Mouse (Mus musculus): ENCODE data around the gene Gabarap. TPM values are rescaled to one million over a fixed set of nuclear protein-coding genes. Genes with fewer than 3 reads are reported as not detected.
A peak's percentile ranks its signal among the peaks of the same experiment; 100 is the strongest.

The Gabarap gene
- polyA plus RNA-seq, 1 experiment from 2014 or later, result 481 TPM

DNA sequence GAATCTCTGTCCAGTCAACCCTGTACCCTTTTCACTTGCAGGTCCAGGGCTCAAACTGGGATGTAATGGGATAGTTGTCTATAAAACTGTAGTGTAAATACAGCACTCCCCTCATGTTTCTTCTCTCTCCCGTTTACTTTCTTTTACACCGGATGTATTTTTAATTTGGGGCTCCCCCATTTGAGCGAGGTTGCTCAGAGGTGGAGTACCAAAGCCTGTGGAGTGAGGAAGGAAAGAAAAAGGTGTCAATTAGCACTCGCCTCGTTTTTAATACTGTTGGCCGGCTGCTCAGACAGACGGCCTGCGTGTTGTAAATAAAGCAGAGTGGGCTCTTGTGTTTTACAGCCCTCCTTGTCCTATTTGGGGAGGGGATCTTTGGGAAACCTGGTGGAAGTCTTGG is 8.7 kb downstream of the Gabarap start:
- WGBS, result 78% methylated on average over 8 of the region's 8 CpGs
- Histone ChIP-seq H3K4me2 (ENCODE audit: low read length) (no peak overlapping the region), H3K4me1 (replicated peaks; ENCODE audit: control insufficient read depth, insufficient read depth, low read length) (peaks cover 30% of the 10 kb centered on the region)

DNA sequence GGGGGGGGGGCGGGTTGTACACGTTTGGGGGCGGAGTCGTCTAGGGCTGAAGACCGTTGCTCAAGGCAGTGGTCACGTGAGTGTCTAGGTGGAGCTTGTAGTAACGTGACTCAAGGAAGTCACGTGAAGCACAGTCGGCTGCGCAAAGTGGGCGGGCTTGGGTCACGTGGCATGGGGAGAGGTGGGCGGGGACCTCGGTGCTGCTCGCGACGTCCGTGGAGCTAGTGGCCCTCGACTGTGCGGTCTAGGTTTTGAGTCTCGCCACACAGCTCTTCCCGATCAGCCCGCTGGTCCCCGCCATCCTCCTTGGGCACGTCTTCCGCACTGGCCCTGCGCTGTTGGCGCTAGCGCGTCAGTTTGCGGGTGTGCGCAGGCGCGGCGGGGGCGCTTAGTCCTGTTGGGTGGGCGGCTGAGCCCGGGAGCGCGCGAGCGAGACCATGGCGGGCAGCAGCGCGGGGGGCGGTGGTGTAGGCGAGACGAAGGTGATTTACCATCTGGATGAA is 9.5 kb downstream of the Gabarap start, which contains the start of gene Dvl2:
Gene Dvl2, plus strand, starts transcription at position 200 of the 503 bp plus-strand sequence.
- Histone ChIP-seq H3K4me3 (ENCODE audit: low read depth, low read length) (peak within 1 kb of the TSS; percentile 82), H3K27me3 (replicated peaks; ENCODE audit: control insufficient read depth, insufficient read depth, low read length) (no peaks in the 10 kb centered on the region), H3K9ac (ENCODE audit: low read length) (peak within 1 kb of the TSS; percentile 67), H3K9me3 (ENCODE audit: control insufficient read depth, low read length) (no peaks in the 10 kb centered on the region), H3K4me2 (ENCODE audit: low read length) (peak within 1 kb of the TSS; percentile 93), H3K27ac (ENCODE audit: low read depth) (peak within 1 kb of the TSS; percentile 92), H3K4me1 (replicated peaks; ENCODE audit: control insufficient read depth, insufficient read depth, low read length) (peaks cover 30% of the 10 kb centered on the region), H3K36me3 (ENCODE audit: control insufficient read depth, insufficient read depth, low read length) (peaks cover 32% of the 10 kb centered on the region)
- ATAC-seq (replicated peaks; ENCODE audit: low FRiP score, low TSS enrichment, low read depth) (peak; percentile 65), DNase-seq (ENCODE audit: low spot score) (peak; percentile 93)
- WGBS, result under 1% methylated on average over 48 of the region's 48 CpGs

More for the DNA sequence above, 8.7 kb downstream of the Gabarap start:
- no peak overlapping the region for H3K9ac ChIP-seq (ENCODE audit: low read length)
- H3K9me3 ChIP-seq (ENCODE audit: control insufficient read depth, low read length), result no peaks in the 10 kb centered on the region
- no peak overlapping the region for H3K4me3 ChIP-seq (ENCODE audit: low read depth, low read length)
- no peak for ATAC-seq (replicated peaks; ENCODE audit: low FRiP score, low TSS enrichment, low read depth)
- no peak overlapping the region; the same call in 1 of the 2 replicates for H3K27ac ChIP-seq (ENCODE audit: low read depth)
- no peaks in the 10 kb centered on the region for H3K27me3 ChIP-seq (replicated peaks; ENCODE audit: control insufficient read depth, insufficient read depth, low read length)
- no peak for DNase-seq (ENCODE audit: low spot score)
- H3K36me3 ChIP-seq (ENCODE audit: control insufficient read depth, insufficient read depth, low read length), result peaks cover 26% of the 10 kb centered on the region

DNA sequence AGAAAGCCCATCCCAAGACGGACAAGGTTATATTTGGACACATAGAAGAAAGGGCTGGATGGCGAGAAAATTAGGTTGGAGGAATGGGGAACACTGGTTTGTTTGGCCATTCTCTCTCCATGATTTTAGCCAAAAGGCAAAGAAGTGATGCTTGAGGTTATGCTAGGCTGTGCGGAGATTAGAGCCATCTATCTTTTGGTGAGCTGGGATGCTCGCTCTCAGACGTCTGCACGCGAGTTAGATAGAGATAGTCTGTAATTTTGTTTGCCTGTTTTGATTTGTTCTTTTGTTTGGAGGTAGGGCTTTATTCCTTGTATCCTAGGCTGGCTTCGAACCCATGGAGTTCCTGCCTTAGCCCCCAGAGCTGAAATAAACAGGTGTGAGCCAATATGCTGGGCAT is 10.2 kb downstream of the Gabarap start:
- H3K27ac ChIP-seq (ENCODE audit: low read depth), result peak overlapping the region; percentile 92
- no peaks in the 10 kb centered on the region for H3K27me3 ChIP-seq (replicated peaks; ENCODE audit: control insufficient read depth, insufficient read depth, low read length)
- 10% methylated on average over 8 of the region's 8 CpGs for WGBS

DNA sequence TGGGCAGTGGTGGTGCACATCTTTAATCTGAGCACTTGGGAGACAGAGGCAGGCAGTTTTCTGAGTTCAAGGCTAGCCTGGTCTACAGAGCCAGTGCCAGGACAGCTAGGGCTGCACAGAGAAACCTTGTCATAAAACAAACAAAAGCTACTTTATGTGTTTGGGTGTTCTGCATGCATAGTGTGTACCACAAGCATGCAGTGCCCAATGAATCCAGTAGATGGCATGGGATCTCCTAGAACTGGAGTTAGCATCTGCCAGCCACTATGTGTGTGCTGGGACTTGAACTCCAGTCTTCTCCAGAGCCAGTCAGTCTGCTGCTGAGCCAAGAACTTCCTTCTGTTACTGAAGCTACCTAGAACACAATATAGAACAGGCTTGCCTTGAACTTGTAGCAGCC is 10.9 kb downstream of the Gabarap start:
- no peak overlapping the region for H3K9ac ChIP-seq (ENCODE audit: low read length)
- ATAC-seq (replicated peaks; ENCODE audit: low FRiP score, low TSS enrichment, low read depth), result no peak
- no peaks in the 10 kb centered on the region for H3K27me3 ChIP-seq (replicated peaks; ENCODE audit: control insufficient read depth, insufficient read depth, low read length)
- no peak for DNase-seq (ENCODE audit: low spot score)
- no peaks in the 10 kb centered on the region for H3K9me3 ChIP-seq (ENCODE audit: control insufficient read depth, low read length)
- H3K36me3 ChIP-seq (ENCODE audit: control insufficient read depth, insufficient read depth, low read length), result peaks cover 46% of the 10 kb centered on the region
- H3K4me1 ChIP-seq (replicated peaks; ENCODE audit: control insufficient read depth, insufficient read depth, low read length), result peaks cover 30% of the 10 kb centered on the region
- H3K27ac ChIP-seq (ENCODE audit: low read depth), result no peak overlapping the region
- peak overlapping the region; percentile 93 for H3K4me2 ChIP-seq (ENCODE audit: low read length)
- peak overlapping the region; percentile 82 for H3K4me3 ChIP-seq (ENCODE audit: low read depth, low read length)

More for the DNA sequence above, 10.2 kb downstream of the Gabarap start:
- H3K4me2 ChIP-seq (ENCODE audit: low read length), result peak overlapping the region; percentile 93
- peaks cover 39% of the 10 kb centered on the region for H3K36me3 ChIP-seq (ENCODE audit: control insufficient read depth, insufficient read depth, low read length)
- H3K9ac ChIP-seq (ENCODE audit: low read length), result peak overlapping the region; percentile 67
- no peak for DNase-seq (ENCODE audit: low spot score)
- ATAC-seq (replicated peaks; ENCODE audit: low FRiP score, low TSS enrichment, low read depth), result no peak
- H3K9me3 ChIP-seq (ENCODE audit: control insufficient read depth, low read length), result no peaks in the 10 kb centered on the region
- peak overlapping the region; percentile 82 for H3K4me3 ChIP-seq (ENCODE audit: low read depth, low read length)
- H3K4me1 ChIP-seq (replicated peaks; ENCODE audit: control insufficient read depth, insufficient read depth, low read length), result peaks cover 30% of the 10 kb centered on the region

DNA sequence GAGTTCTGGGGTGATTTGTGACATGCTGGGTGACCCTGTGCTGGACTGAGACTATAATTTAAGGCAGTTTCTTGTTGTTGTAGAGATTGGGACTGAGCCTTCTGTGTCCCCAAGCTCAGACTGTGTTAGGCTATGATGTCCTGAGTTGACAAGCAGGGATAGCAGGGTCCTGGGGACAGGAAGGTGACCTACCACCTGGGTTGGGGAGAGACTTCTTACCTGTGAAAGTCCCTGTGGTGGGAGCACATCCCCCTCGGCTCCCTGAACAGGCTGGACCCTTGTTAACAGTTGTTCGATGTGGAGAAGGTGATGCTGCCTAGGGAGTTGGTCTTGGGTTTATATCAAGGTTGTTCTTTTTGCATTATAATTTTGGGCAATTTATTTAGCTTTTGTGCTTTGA is 11.5 kb downstream of the Gabarap start:
- DNase-seq (ENCODE audit: low spot score) (no peak), ATAC-seq (replicated peaks; ENCODE audit: low FRiP score, low TSS enrichment, low read depth) (no peak)
- Histone ChIP-seq H3K27me3 (replicated peaks; ENCODE audit: control insufficient read depth, insufficient read depth, low read length) (no peaks in the 10 kb centered on the region), H3K27ac (ENCODE audit: low read depth) (no peak overlapping the region), H3K9me3 (ENCODE audit: control insufficient read depth, low read length) (no peaks in the 10 kb centered on the region), H3K4me3 (ENCODE audit: low read depth, low read length) (peak overlapping the region; percentile 82; the same call in 1 of the 2 replicates), H3K36me3 (ENCODE audit: control insufficient read depth, insufficient read depth, low read length) (peaks cover 52% of the 10 kb centered on the region), H3K9ac (ENCODE audit: low read length) (no peak overlapping the region), H3K4me2 (ENCODE audit: low read length) (peak overlapping the region; percentile 93), H3K4me1 (replicated peaks; ENCODE audit: control insufficient read depth, insufficient read depth, low read length) (peaks cover 29% of the 10 kb centered on the region)
- 89% methylated on average over 2 of the region's 2 CpGs for WGBS

DNA sequence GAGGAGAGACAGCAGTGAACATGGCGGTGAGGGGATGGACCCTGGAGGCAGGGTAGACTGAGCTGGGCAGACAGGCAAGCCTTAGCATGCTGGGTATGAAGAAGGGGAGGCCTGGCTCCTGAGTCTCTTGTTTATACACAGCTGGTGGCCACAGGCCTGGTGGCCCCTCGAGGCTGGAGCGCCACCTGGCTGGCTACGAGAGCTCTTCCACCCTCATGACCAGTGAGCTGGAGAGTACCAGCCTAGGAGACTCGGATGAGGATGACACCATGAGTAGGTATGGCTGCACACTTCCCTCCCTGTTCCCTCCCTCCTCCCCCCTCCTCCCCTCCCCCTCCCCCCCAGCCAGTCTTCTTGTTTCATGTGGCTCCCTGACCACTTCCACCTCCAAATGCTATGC is 14.6 kb downstream of the Gabarap start:
- no peaks in the 10 kb centered on the region for H3K27me3 ChIP-seq (replicated peaks; ENCODE audit: control insufficient read depth, insufficient read depth, low read length)
- H3K4me3 ChIP-seq (ENCODE audit: low read depth, low read length), result no peak overlapping the region
- 72% methylated on average over 5 of the region's 5 CpGs for WGBS
- DNase-seq (ENCODE audit: low spot score) (no peak), ATAC-seq (replicated peaks; ENCODE audit: low FRiP score, low TSS enrichment, low read depth) (no peak)
- H3K4me2 ChIP-seq (ENCODE audit: low read length), result no peak overlapping the region
- H3K4me1 ChIP-seq (replicated peaks; ENCODE audit: control insufficient read depth, insufficient read depth, low read length), result peaks cover 18% of the 10 kb centered on the region
- peaks cover 59% of the 10 kb centered on the region for H3K36me3 ChIP-seq (ENCODE audit: control insufficient read depth, insufficient read depth, low read length)
- no peak overlapping the region for H3K27ac ChIP-seq (ENCODE audit: low read depth)
- no peaks in the 10 kb centered on the region for H3K9me3 ChIP-seq (ENCODE audit: control insufficient read depth, low read length)
- no peak overlapping the region for H3K9ac ChIP-seq (ENCODE audit: low read length)

DNA sequence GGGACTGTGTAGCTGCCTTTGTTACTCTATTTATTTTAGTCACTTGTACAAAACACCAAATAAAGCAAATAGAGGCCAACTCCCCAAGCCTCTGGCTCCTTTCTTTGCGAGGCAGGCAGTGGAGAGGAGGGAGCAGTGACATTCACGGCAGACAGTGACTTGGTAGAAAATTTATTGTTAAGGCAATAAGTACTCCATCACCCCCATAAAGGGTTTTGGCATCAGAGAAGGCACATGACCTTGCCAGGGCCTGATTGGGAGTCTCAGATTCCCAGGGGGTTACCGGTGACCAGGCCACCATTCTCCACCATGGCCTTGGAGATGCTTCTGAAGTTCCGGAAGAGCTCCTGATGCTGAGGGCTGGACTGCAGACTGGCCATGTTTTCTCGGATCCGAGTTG is 19.1 kb downstream of the Gabarap start:
- H3K4me1 ChIP-seq (replicated peaks; ENCODE audit: control insufficient read depth, insufficient read depth, low read length), result peaks cover 6% of the 10 kb centered on the region
- 90% methylated on average over 6 of the region's 6 CpGs for WGBS
- peaks cover 89% of the 10 kb centered on the region for H3K36me3 ChIP-seq (ENCODE audit: control insufficient read depth, insufficient read depth, low read length)

DNA sequence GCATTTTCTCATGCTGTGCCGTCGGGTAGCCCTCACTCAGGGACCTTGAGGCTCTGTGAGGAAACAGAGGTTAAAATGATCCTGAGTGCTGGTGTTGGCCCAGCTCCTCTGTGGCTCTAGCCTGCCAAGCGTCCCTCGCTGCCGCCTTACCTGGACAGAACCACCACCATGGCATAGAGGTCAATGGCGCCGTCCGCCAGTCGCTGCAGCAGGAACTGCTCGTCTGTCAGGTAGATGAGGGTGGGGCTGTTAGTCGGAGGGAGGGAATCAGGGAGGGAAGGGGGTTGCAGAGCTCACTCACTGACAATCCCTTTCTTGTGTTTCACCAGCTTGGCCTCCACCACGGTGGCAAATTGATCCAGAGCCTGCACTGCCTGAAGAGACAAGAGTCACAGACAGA is 19.6 kb downstream of the Gabarap start:
- peaks cover 84% of the 10 kb centered on the region for H3K36me3 ChIP-seq (ENCODE audit: control insufficient read depth, insufficient read depth, low read length)
- 81% methylated on average over 12 of the region's 12 CpGs for WGBS

More for the DNA sequence above, 19.1 kb downstream of the Gabarap start:
- no peak for DNase-seq (ENCODE audit: low spot score)
- no peaks in the 10 kb centered on the region for H3K9me3 ChIP-seq (ENCODE audit: control insufficient read depth, low read length)
- ATAC-seq (replicated peaks; ENCODE audit: low FRiP score, low TSS enrichment, low read depth), result no peak
- no peaks in the 10 kb centered on the region for H3K27me3 ChIP-seq (replicated peaks; ENCODE audit: control insufficient read depth, insufficient read depth, low read length)
- H3K4me2 ChIP-seq (ENCODE audit: low read length), result no peak overlapping the region
- no peak overlapping the region for H3K9ac ChIP-seq (ENCODE audit: low read length)
- no peak overlapping the region for H3K4me3 ChIP-seq (ENCODE audit: low read depth, low read length)
- no peak overlapping the region for H3K27ac ChIP-seq (ENCODE audit: low read depth)

DNA sequence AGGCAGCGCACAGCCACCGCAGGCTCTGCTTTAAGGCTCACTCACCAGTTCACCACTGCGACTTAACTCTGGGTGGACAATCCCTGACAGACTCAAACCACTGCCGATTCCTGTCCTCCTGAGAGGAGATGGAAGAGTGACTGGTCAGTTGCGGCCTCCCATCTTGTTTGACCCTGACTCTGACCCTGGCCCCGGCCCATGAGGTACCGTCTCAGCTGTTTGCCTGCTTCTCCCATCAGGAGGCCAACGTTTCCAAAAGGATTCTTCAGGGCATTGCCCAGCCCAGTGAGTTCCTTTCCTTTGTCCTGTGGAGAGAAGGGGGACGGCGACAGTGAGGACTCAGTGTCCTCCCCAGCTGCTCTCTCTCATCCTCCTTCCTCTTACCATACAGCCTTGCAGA is 20.0 kb downstream of the Gabarap start:
- DNase-seq (ENCODE audit: low spot score) (no peak), ATAC-seq (replicated peaks; ENCODE audit: low FRiP score, low TSS enrichment, low read depth) (no peak)
- peaks cover 80% of the 10 kb centered on the region for H3K36me3 ChIP-seq (ENCODE audit: control insufficient read depth, insufficient read depth, low read length)
- H3K4me3 ChIP-seq (ENCODE audit: low read depth, low read length), result no peak overlapping the region
- H3K27me3 ChIP-seq (replicated peaks; ENCODE audit: control insufficient read depth, insufficient read depth, low read length), result no peaks in the 10 kb centered on the region
- H3K9ac ChIP-seq (ENCODE audit: low read length), result no peak overlapping the region
- H3K4me1 ChIP-seq (replicated peaks; ENCODE audit: control insufficient read depth, insufficient read depth, low read length), result peaks cover 6% of the 10 kb centered on the region
- no peak overlapping the region for H3K27ac ChIP-seq (ENCODE audit: low read depth)
- no peak overlapping the region for H3K4me2 ChIP-seq (ENCODE audit: low read length)
- no peaks in the 10 kb centered on the region for H3K9me3 ChIP-seq (ENCODE audit: control insufficient read depth, low read length)
- WGBS, result 88% methylated on average over 10 of the region's 10 CpGs

More for the DNA sequence above, 19.6 kb downstream of the Gabarap start:
- no peak overlapping the region for H3K27ac ChIP-seq (ENCODE audit: low read depth)
- no peak overlapping the region for H3K4me2 ChIP-seq (ENCODE audit: low read length)
- H3K27me3 ChIP-seq (replicated peaks; ENCODE audit: control insufficient read depth, insufficient read depth, low read length), result no peaks in the 10 kb centered on the region
- DNase-seq (ENCODE audit: low spot score) (no peak), ATAC-seq (replicated peaks; ENCODE audit: low FRiP score, low TSS enrichment, low read depth) (no peak)
- H3K4me1 ChIP-seq (replicated peaks; ENCODE audit: control insufficient read depth, insufficient read depth, low read length), result peaks cover 6% of the 10 kb centered on the region
- H3K4me3 ChIP-seq (ENCODE audit: low read depth, low read length), result no peak overlapping the region
- no peaks in the 10 kb centered on the region for H3K9me3 ChIP-seq (ENCODE audit: control insufficient read depth, low read length)
- H3K9ac ChIP-seq (ENCODE audit: low read length), result no peak overlapping the region
